ENCODE assay signal across 9 mouse cellular contexts in the genomic region with DNA sequence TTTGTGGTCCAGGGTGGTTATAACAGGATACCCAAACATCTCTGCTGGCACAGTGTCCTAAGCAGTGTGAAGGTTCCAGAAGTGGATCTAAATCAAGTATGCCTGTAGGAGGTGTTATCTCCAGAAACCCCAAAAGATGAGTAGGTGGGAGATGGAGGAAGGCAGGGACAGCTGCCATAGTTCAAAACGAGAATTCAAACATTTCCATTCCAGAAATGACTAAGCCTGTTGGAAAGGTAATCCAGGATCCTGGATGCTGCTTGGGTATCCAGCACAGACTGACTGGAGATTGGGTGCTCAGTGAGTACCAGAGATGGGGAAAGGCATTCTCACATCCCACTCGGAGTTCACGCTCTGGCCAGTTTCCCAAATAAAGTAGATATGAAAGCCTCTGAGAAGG.
"Had no signal": no experiment of that assay in that cellular context is flagged by ENCODE, and none has a peak within 500 bp of the region (broad histone marks: within the 10 kb centered on the region; RNA-seq: fewer than 3 reads in every experiment).

No protein-coding gene starts in this region.

- DNase-seq: kidney, adult 11 months; kidney, adult 9 months; kidney, postnatal 4 days; liver; liver, embryonic 13.5 days; liver, postnatal 0 days; spleen, adult 18-20 months; thymus, adult 2 months; thymus, postnatal 25 days had no signal
